Mouse (Mus musculus): ENCODE results near the gene Rnf216. TPM values are rescaled to one million over a fixed set of nuclear protein-coding genes. Genes with fewer than 3 reads are reported as not detected.
A peak's percentile ranks its signal among the peaks of the same experiment; 100 is the strongest.

The Rnf216 gene
- polyA plus RNA-seq, 1 experiment, result 28.5 TPM

DNA sequence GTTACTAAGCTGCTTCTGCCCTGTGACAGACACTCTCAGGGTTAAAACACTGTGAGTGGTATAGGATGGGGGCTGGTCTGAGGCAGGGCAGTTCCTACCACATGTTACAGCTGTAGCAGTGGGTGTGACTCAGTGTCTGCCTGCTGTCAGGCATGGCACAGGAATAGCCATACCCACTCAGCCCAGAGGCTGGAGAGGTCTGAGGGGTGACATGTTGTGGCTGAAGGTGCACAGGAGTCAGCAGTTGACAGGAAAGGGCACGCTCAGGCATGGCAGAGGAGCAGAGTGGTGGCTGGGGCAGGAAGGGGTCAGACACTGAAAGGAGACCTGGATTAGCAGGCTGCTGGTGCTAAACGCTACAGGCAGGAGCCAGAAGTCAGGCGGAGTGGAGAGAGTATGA is 78.7 kb downstream of the Rnf216 start:
- no peak overlapping the region for H3K27ac ChIP-seq (ENCODE audit: insufficient read depth, low read length)
- TF ChIP-seq POLR2A (IDR thresholded peaks at IDR 0.05; ENCODE audit: extremely low read depth, insufficient read depth, low read length) (no peak), CTCF (IDR thresholded peaks at IDR 0.05; ENCODE audit: extremely low read depth, insufficient read depth, low read length) (no peak)
- H3K4me3 ChIP-seq (ENCODE audit: insufficient read depth, low read length), result no peak overlapping the region
- no peaks in the 10 kb centered on the region; the same call in none of the 2 replicates for H3K4me1 ChIP-seq (ENCODE audit: control insufficient read depth, insufficient read depth, low read length)

GRCm38 (mm10) chr5:143033277-143033676 is 79.5 kb downstream of the Rnf216 start:
- no peaks in the 10 kb centered on the region; the same call in none of the 2 replicates for H3K4me1 ChIP-seq (ENCODE audit: control insufficient read depth, insufficient read depth, low read length)
- H3K4me3 ChIP-seq (ENCODE audit: insufficient read depth, low read length), result no peak overlapping the region
- no peak overlapping the region for H3K27ac ChIP-seq (ENCODE audit: insufficient read depth, low read length)
- no peak for TF ChIP-seq POLR2A (IDR thresholded peaks at IDR 0.05; ENCODE audit: extremely low read depth, insufficient read depth, low read length)
- no peak for TF ChIP-seq CTCF (IDR thresholded peaks at IDR 0.05; ENCODE audit: extremely low read depth, insufficient read depth, low read length)

DNA sequence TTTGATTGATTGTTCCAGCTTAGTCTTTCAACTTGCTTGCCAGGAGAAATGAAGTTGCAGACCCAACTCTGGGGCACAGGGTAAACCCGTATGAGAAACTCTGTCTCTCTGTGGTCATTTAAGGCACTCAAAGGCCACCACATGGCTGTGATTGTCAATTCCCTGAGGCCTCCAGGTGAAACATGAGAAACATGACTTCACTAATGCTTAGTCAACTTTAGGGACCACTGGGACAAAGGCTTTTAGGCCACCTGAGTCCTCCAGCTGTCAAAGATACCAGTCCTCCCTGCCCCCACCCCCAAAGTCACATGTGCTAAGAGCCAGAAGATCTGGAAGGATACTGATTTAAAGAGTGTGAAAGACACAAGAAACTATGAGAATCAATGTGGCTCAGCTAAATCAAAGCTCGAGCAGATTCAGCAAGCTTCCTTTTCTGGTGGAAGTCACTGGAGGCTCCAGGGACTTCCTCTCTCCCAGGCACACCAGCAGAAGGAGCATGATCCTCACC is 80.1 kb downstream of the Rnf216 start:
- Histone ChIP-seq H3K4me3 (ENCODE audit: insufficient read depth, low read length) (no peak overlapping the region), H3K27ac (ENCODE audit: insufficient read depth, low read length) (no peak overlapping the region), H3K4me1 (ENCODE audit: control insufficient read depth, insufficient read depth, low read length) (no peaks in the 10 kb centered on the region; the same call in none of the 2 replicates)
- TF ChIP-seq POLR2A (IDR thresholded peaks at IDR 0.05; ENCODE audit: extremely low read depth, insufficient read depth, low read length), result no peak
- no peak for TF ChIP-seq CTCF (IDR thresholded peaks at IDR 0.05; ENCODE audit: extremely low read depth, insufficient read depth, low read length)

DNA sequence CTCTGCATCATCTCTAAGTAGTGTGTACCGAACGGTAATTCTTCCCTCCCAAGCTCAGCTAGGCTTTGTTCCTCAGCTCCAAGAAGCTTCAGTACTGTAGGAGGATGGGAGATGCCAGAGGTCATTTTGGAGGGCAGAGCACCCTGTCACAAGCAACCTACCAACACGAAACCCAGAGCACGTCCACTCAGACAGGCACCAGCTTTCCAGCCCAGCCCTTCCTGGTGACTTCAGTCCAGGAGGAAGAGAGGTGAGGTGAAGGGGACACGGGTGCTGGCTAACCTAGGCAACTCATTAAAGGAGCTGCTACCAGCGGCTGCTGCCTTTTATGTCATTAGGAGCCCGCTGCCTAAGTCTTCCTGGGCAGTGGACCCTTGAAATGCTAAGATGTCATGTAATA is 81.1 kb downstream of the Rnf216 start:
- H3K4me3 ChIP-seq (ENCODE audit: insufficient read depth, low read length), result no peak overlapping the region
- no peak overlapping the region for H3K27ac ChIP-seq (ENCODE audit: insufficient read depth, low read length)
- TF ChIP-seq CTCF (IDR thresholded peaks at IDR 0.05; ENCODE audit: extremely low read depth, insufficient read depth, low read length) (no peak), POLR2A (IDR thresholded peaks at IDR 0.05; ENCODE audit: extremely low read depth, insufficient read depth, low read length) (no peak)
- no peaks in the 10 kb centered on the region; the same call in 1 of the 2 replicates for H3K4me1 ChIP-seq (ENCODE audit: control insufficient read depth, insufficient read depth, low read length)

DNA sequence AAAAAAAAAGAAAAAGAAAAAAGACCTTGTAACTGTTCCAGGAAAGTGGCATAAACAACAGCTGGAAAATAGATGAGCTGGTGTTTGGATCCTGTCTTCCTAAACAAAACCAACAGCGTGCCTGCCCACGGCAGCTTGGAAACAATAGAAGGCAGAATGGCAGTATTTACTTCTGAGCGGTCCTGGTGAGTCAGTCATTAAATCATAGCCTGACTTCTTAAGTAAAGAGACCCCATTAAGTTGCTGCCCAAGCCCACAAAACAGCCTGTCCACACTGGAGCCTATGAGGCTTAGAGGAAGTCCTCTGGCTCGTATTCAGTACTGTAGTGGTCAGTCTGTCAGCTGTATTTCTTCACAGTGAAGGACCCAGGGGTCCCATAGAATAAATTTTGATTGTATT is 81.6 kb downstream of the Rnf216 start:
- TF ChIP-seq CTCF (IDR thresholded peaks at IDR 0.05; ENCODE audit: extremely low read depth, insufficient read depth, low read length), result no peak
- H3K27ac ChIP-seq (ENCODE audit: insufficient read depth, low read length), result no peak overlapping the region
- H3K4me3 ChIP-seq (ENCODE audit: insufficient read depth, low read length), result no peak overlapping the region
- H3K4me1 ChIP-seq (ENCODE audit: control insufficient read depth, insufficient read depth, low read length), result no peaks in the 10 kb centered on the region; the same call in 1 of the 2 replicates

GRCm38 (mm10) chr5:143023887-143024286 is 88.9 kb downstream of the Rnf216 start:
- no peaks in the 10 kb centered on the region for H3K4me1 ChIP-seq (ENCODE audit: control insufficient read depth, insufficient read depth, low read length)
- TF ChIP-seq CTCF (IDR thresholded peaks at IDR 0.05; ENCODE audit: extremely low read depth, insufficient read depth, low read length) (no peak), POLR2A (IDR thresholded peaks at IDR 0.05; ENCODE audit: extremely low read depth, insufficient read depth, low read length) (no peak)

GRCm38 (mm10) chr5:143022956-143023355 is 89.8 kb downstream of the Rnf216 start:
- no peak overlapping the region for H3K27ac ChIP-seq (ENCODE audit: insufficient read depth, low read length)
- no peaks in the 10 kb centered on the region for H3K4me1 ChIP-seq (ENCODE audit: control insufficient read depth, insufficient read depth, low read length)
- H3K4me3 ChIP-seq (ENCODE audit: insufficient read depth, low read length), result no peak overlapping the region
- TF ChIP-seq POLR2A (IDR thresholded peaks at IDR 0.05; ENCODE audit: extremely low read depth, insufficient read depth, low read length) (no peak), CTCF (IDR thresholded peaks at IDR 0.05; ENCODE audit: extremely low read depth, insufficient read depth, low read length) (no peak)

More at GRCm38 (mm10) chr5:143023887-143024286, 88.9 kb downstream of the Rnf216 start:
- Histone ChIP-seq H3K27ac (ENCODE audit: insufficient read depth, low read length) (no peak overlapping the region), H3K4me3 (ENCODE audit: insufficient read depth, low read length) (no peak overlapping the region)

- TF ChIP-seq CTCF (IDR thresholded peaks at IDR 0.05; ENCODE audit: extremely low read depth, insufficient read depth, low read length) (no peak), POLR2A (IDR thresholded peaks at IDR 0.05; ENCODE audit: extremely low read depth, insufficient read depth, low read length) (no peak)
- Histone ChIP-seq H3K27ac (ENCODE audit: insufficient read depth, low read length) (peak overlapping the region; percentile 47; the same call in 1 of the 2 replicates), H3K4me3 (ENCODE audit: insufficient read depth, low read length) (no peak overlapping the region), H3K4me1 (ENCODE audit: control insufficient read depth, insufficient read depth, low read length) (no peaks in the 10 kb centered on the region)
Observed at GRCm38 (mm10) chr5:143017401-143017800, 95.4 kb downstream of the Rnf216 start.

DNA sequence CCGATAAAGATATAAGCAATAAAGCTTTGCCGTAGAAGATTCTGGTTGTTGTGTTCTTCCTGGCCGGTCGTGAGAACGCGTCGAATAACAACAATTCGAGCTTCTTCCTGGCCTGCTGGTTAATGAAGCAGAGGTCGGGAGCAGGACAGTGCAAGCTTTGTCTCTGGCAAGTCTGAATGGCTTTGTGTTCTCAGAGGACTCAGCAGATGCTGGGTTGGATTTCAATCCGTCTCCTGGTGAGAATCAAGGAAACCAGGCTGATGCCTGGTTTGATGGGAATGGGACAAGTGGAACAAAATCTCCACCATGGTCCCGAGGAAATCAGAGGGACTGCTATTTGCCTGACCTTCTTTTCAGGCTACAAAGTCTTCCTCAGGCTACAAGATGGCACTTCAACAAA is 103.4 kb downstream of the Rnf216 start:
- H3K4me3 ChIP-seq (ENCODE audit: insufficient read depth, low read length), result no peak overlapping the region
- no peaks in the 10 kb centered on the region for H3K4me1 ChIP-seq (ENCODE audit: control insufficient read depth, insufficient read depth, low read length)
- H3K27ac ChIP-seq (ENCODE audit: insufficient read depth, low read length), result peak overlapping the region; percentile 76; the same call in 1 of the 2 replicates
- TF ChIP-seq CTCF (IDR thresholded peaks at IDR 0.05; ENCODE audit: extremely low read depth, insufficient read depth, low read length) (no peak), POLR2A (IDR thresholded peaks at IDR 0.05; ENCODE audit: extremely low read depth, insufficient read depth, low read length) (no peak)

DNA sequence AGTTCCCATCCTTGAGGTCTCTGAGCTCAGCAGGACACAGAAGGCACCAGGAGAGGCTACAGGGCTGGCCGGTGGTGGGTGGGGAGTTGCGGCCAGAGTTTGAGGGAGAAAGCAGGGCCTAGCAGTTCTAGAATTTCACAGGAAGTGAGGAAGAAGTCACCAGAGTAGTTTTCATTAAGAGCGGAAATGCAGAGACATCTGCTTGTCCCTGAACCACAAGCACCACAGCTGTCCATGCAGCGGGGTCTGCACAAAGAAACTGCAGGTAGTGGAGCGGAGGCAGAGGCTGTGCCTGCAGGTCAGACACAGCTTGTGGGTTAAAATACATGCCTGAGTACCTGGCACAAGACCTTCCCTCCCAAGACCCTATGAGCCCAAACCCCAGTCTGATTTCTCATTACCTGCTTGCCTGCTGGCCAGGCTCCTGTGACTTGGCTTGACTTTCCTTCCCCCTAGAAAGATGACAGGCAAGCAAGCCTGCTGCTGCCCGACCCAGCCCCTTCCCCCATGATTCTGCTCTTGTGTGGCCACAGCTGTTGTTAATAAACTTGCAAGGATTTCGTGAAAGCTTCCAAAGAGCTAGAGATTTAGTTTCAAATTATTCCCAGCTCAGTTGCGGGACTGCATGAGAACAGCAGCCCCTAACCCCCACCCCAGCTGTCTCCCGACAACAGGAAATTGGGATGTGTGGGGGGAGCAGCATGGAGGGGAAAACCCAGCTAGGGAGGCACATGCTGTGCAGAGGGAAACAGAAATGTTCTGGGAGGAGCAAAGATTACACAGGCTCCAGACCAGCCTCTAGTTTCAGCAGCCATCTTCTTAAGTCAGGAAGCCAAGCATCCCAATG is 111.9 kb downstream of the Rnf216 start:
- TF ChIP-seq CTCF (IDR thresholded peaks at IDR 0.05; ENCODE audit: extremely low read depth, insufficient read depth, low read length) (no peak), POLR2A (IDR thresholded peaks at IDR 0.05; ENCODE audit: extremely low read depth, insufficient read depth, low read length) (no peak)
- H3K27ac ChIP-seq (ENCODE audit: insufficient read depth, low read length), result peak overlapping the region; percentile 38; the same call in 1 of the 2 replicates
- H3K4me1 ChIP-seq (ENCODE audit: control insufficient read depth, insufficient read depth, low read length), result no peaks in the 10 kb centered on the region
- H3K4me3 ChIP-seq (ENCODE audit: insufficient read depth, low read length), result no peak overlapping the region

Measured in cortical plate, adult 2 months (tissue).